Mouse (Mus musculus) thymus, adult 2 months (tissue): Measurements from ENCODE around the gene Rnf113a2.

ENCODE experiments used
- CTCF ChIP-seq: fragments of 200-500 bp; IDR thresholded peaks from 2 replicates; pipeline ENCODE4 v1.5.1; 2012; ENCODE audit warnings: mild to moderate bottlenecking, control low read depth, low read length, moderate library complexity, borderline replicate concordance; ENCODE audit not compliant: control insufficient read depth, poor library complexity, insufficient read depth; ENCODE audit errors: extremely low read depth
- POLR2A ChIP-seq: fragments of 200-500 bp; IDR thresholded peaks from 2 replicates; pipeline ENCODE4 v1.6.1; 2012; ENCODE audit warnings: mild to moderate bottlenecking, low read length, control low read depth, moderate library complexity; ENCODE audit not compliant: control insufficient read depth, poor library complexity, insufficient read depth; ENCODE audit errors: extremely low read depth

DNA sequence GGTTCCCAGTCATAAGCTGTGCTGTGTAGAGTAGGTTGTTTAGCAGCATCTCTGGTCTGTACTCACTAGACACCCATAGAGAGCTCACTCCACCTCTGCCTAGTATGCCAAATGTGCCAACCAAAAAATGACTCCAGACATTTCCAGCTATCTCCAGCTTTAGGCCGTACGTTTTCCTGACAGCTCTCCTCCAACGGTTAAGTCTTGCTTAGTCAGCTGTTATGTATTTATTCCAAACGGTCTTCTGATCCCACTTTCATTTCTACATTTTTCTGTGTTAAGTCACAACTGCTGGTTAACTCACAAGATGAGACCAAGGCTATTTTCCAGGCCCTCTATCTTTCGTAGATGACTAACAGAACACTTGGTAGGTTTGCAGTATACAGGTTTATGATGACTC, 18.4 kb upstream of the Rnf113a2 start:
- TF ChIP-seq POLR2A, result no peak
- no peak for TF ChIP-seq CTCF
